Comparison of ENCODE assay signal across 10 mouse cellular contexts in genomic region chr9:107923956-107924355, GRCm38 (mm10). TPM values are rescaled to one million over a fixed set of nuclear protein-coding genes. Genes with fewer than 3 reads are reported as not detected.
A peak's percentile ranks its signal among the peaks of the same experiment; 100 is the strongest.
DNase-seq lines count a peak whose midpoint lies in the region; ATAC-seq and TF ChIP-seq lines count a peak whose summit lies in the region.
"Had no signal": no experiment of that assay in that cellular context is flagged by ENCODE, and none has a peak within 500 bp of the region (broad histone marks: within the 10 kb centered on the region; RNA-seq: fewer than 3 reads in every experiment).

No protein-coding gene starts in this region.

- TF ChIP-seq EP300 in lung, postnatal 0 days (IDR thresholded peaks at IDR 0.05), result no peak
- TF ChIP-seq EP300 in stomach, postnatal 0 days (optimal IDR thresholded peaks at IDR 0.05), result no peak

- no peak overlapping the region for H3K9ac ChIP-seq in heart, embryonic 12.5 days
- no peak overlapping the region for H3K9ac ChIP-seq in lung, postnatal 0 days (replicated peaks; ENCODE audit: low read depth)
- 0 out of 2 replicates have a peak overlapping the region, but pooled peaks have one; percentile 18 for H3K9ac ChIP-seq in stomach, postnatal 0 days (ENCODE audit: low read length)
- H3K9ac ChIP-seq: neural tube, embryonic 12.5 days had no signal

- no peaks in the 10 kb centered on the region for H3K36me3 ChIP-seq in heart, embryonic 12.5 days
- no peaks in the 10 kb centered on the region for H3K36me3 ChIP-seq in lung, postnatal 0 days (ENCODE audit: insufficient read depth, low read length)
- peaks cover 8% of the 10 kb centered on the region; the same call in 1 of the 2 replicates for H3K36me3 ChIP-seq in stomach, postnatal 0 days (ENCODE audit: control insufficient read depth, insufficient read depth, low read length)
- H3K36me3 ChIP-seq: neural tube, embryonic 12.5 days had no signal

- H3K4me1 ChIP-seq in heart, embryonic 12.5 days (replicated peaks), result peaks cover 49% of the 10 kb centered on the region
- no peaks in the 10 kb centered on the region; the same call in 1 of the 2 replicates for H3K4me1 ChIP-seq in lung, postnatal 0 days (ENCODE audit: insufficient read depth, low read depth, low read length)
- H3K4me1 ChIP-seq in stomach, postnatal 0 days (replicated peaks; ENCODE audit: control insufficient read depth, insufficient read depth), result no peaks in the 10 kb centered on the region

- H3K27ac ChIP-seq in heart, embryonic 12.5 days (ENCODE audit: poor library complexity, severe bottlenecking), result no peak overlapping the region
- H3K27ac ChIP-seq in lung, postnatal 0 days (ENCODE audit: low read length), result no peak overlapping the region
- H3K27ac ChIP-seq in stomach, postnatal 0 days (replicated peaks), result no peak overlapping the region
- H3K27ac ChIP-seq: kidney, postnatal 0 days; neural tube, embryonic 12.5 days had no signal

- no peaks in the 10 kb centered on the region for H3K9me3 ChIP-seq in heart, embryonic 12.5 days (replicated peaks)
- H3K9me3 ChIP-seq in lung, postnatal 0 days (ENCODE audit: low read length), result no peaks in the 10 kb centered on the region
- H3K9me3 ChIP-seq in stomach, postnatal 0 days (ENCODE audit: control insufficient read depth, low read length), result no peaks in the 10 kb centered on the region
- H3K9me3 ChIP-seq: neural tube, embryonic 12.5 days had no signal

- H3K4me2 ChIP-seq in heart, embryonic 12.5 days, result 0 out of 2 replicates have a peak overlapping the region, but pooled peaks have one; percentile 17
- no peak overlapping the region for H3K4me2 ChIP-seq in lung, postnatal 0 days (replicated peaks; ENCODE audit: low read depth, low read length)
- H3K4me2 ChIP-seq in stomach, postnatal 0 days (replicated peaks; ENCODE audit: low read depth), result no peak overlapping the region
- H3K4me2 ChIP-seq: neural tube, embryonic 12.5 days had no signal

- 25% methylated on average over 6 of the region's 6 CpGs for WGBS in heart, embryonic 12.5 days
- 22% methylated on average over 6 of the region's 6 CpGs for WGBS in lung, postnatal 0 days
- 30% methylated on average over 6 of the region's 6 CpGs for WGBS in stomach, postnatal 0 days

- H3K27me3 ChIP-seq in heart, embryonic 12.5 days (replicated peaks), result no peaks in the 10 kb centered on the region
- H3K27me3 ChIP-seq in lung, postnatal 0 days (replicated peaks; ENCODE audit: insufficient read depth, low read length), result no peaks in the 10 kb centered on the region
- no peaks in the 10 kb centered on the region for H3K27me3 ChIP-seq in stomach, postnatal 0 days (ENCODE audit: control insufficient read depth, insufficient read depth, low read length)
- H3K27me3 ChIP-seq: neural tube, embryonic 12.5 days had no signal

- no peak overlapping the region for H3K4me3 ChIP-seq in heart, embryonic 12.5 days
- H3K4me3 ChIP-seq in lung, postnatal 0 days (ENCODE audit: low read depth, low read length), result no peak overlapping the region
- H3K4me3 ChIP-seq in stomach, postnatal 0 days (ENCODE audit: low read depth, low read length), result no peak overlapping the region
- H3K4me3 ChIP-seq: neural tube, embryonic 12.5 days had no signal

- peak; percentile 24 for DNase-seq in ovary, postnatal 36 days (ENCODE audit: low spot score)
- DNase-seq in ovary, postnatal 14 days (ENCODE audit: low spot score), result no peak
- peak; percentile 39 for DNase-seq in lung, postnatal 0 days (ENCODE audit: low spot score)
- no peak for DNase-seq in stomach, postnatal 0 days (ENCODE audit: low spot score)
- no peak for DNase-seq in layer of hippocampus, postnatal 25 days (ENCODE audit: extremely low spot score in 1 of 2, low spot score in 1 of 2)
- no peak for DNase-seq in cerebellum, postnatal 36 days

- TF ChIP-seq CTCF in lung, postnatal 0 days (IDR thresholded peaks at IDR 0.05), result no peak
- TF ChIP-seq CTCF in stomach, postnatal 0 days (IDR thresholded peaks at IDR 0.05; ENCODE audit: low read depth), result no peak; the same call in 1 of the 2 replicates

- ATAC-seq in heart, embryonic 12.5 days (ENCODE audit: insufficient number of reproducible peaks, low FRiP score), result no peak
- ATAC-seq in lung, postnatal 0 days, result peak; percentile 41; the same call in 1 of the 2 replicates
- no peak for ATAC-seq in stomach, postnatal 0 days (ENCODE audit: low FRiP score, low TSS enrichment)
- ATAC-seq in cerebellum, adult (ENCODE audit: insufficient number of reproducible peaks, low FRiP score, low TSS enrichment), result no peak

RNA-seq across cellular contexts. Expression of gene Actl11, which starts 4.3 kb away (rescaled TPM):
- polyA plus RNA-seq in heart, embryonic 12.5 days (2016; fragmentation: Nextera tagmentation; extraction: Ambion mirVana), result not detected in 2 replicates
- not detected in 2 replicates for polyA plus RNA-seq in lung, postnatal 0 days (2015; fragmentation: Nextera tagmentation; extraction: Ambion mirVana)
- not detected in 2 replicates for polyA plus RNA-seq in stomach, postnatal 0 days (2015; fragmentation: Nextera tagmentation; extraction: Ambion mirVana)
- total RNA-seq in layer of hippocampus, postnatal 25 days (2021), result not detected
- polyA plus RNA-seq: kidney, postnatal 0 days; neural tube, embryonic 12.5 days had no signal

RNA-seq across cellular contexts. Expression of gene Camkv, which starts 11.5 kb away (rescaled TPM):
- polyA plus RNA-seq in heart, embryonic 12.5 days (2016; fragmentation: Nextera tagmentation; extraction: Ambion mirVana), result 0.39 and 0.56 TPM in 2 replicates
- 0.12 and 0.35 TPM in 2 replicates for polyA plus RNA-seq in lung, postnatal 0 days (2015; fragmentation: Nextera tagmentation; extraction: Ambion mirVana)
- polyA plus RNA-seq in stomach, postnatal 0 days (2015; fragmentation: Nextera tagmentation; extraction: Ambion mirVana), result 0.62 and 0.94 TPM in 2 replicates
- 100 to 1,000 TPM; 509 to 559 TPM for total RNA-seq in layer of hippocampus, postnatal 25 days (2021)

RNA-seq across cellular contexts. Expression of gene Mst1r, which starts 17.3 kb away (rescaled TPM):
- 4.5 and 5.2 TPM in 2 replicates for polyA plus RNA-seq in heart, embryonic 12.5 days (2016; fragmentation: Nextera tagmentation; extraction: Ambion mirVana)
- polyA plus RNA-seq in lung, postnatal 0 days (2015; fragmentation: Nextera tagmentation; extraction: Ambion mirVana), result 3.1 and 3.5 TPM in 2 replicates
- 10.4 and 10.6 TPM in 2 replicates for polyA plus RNA-seq in stomach, postnatal 0 days (2015; fragmentation: Nextera tagmentation; extraction: Ambion mirVana)
- 1 to 10 TPM; 1.6 to 2.6 TPM for total RNA-seq in layer of hippocampus, postnatal 25 days (2021)

RNA-seq across cellular contexts. Expression of gene Traip, which starts 26.0 kb away (rescaled TPM):
- 12.4 and 13.1 TPM in 2 replicates for polyA plus RNA-seq in heart, embryonic 12.5 days (2016; fragmentation: Nextera tagmentation; extraction: Ambion mirVana)
- 2.2 and 2.6 TPM in 2 replicates for polyA plus RNA-seq in lung, postnatal 0 days (2015; fragmentation: Nextera tagmentation; extraction: Ambion mirVana)
- 4.8 and 5.7 TPM in 2 replicates for polyA plus RNA-seq in stomach, postnatal 0 days (2015; fragmentation: Nextera tagmentation; extraction: Ambion mirVana)
- total RNA-seq in layer of hippocampus, postnatal 25 days (2021), result 10 to 100 TPM; 17.2 to 19.1 TPM

RNA-seq across cellular contexts. Expression of gene Mon1a, which starts 36.0 kb away (rescaled TPM):
- polyA plus RNA-seq in heart, embryonic 12.5 days (2016; fragmentation: Nextera tagmentation; extraction: Ambion mirVana), result 9.3 and 9.9 TPM in 2 replicates
- 12.3 and 12.8 TPM in 2 replicates for polyA plus RNA-seq in lung, postnatal 0 days (2015; fragmentation: Nextera tagmentation; extraction: Ambion mirVana)
- polyA plus RNA-seq in stomach, postnatal 0 days (2015; fragmentation: Nextera tagmentation; extraction: Ambion mirVana), result 22.9 and 23.6 TPM in 2 replicates
- 10 to 100 TPM; 24.4 to 25.1 TPM for total RNA-seq in layer of hippocampus, postnatal 25 days (2021)

Comparison
In these comparisons a context has a peak if more than half of its experiments do, and no peak if none do; other contexts are left out.
1. DNase-seq: peak in ovary, postnatal 36 days (single experiment) and lung, postnatal 0 days (single experiment); none in ovary, postnatal 14 days (single experiment), stomach, postnatal 0 days (single experiment), layer of hippocampus, postnatal 25 days (0 of 2) and cerebellum, postnatal 36 days (0 of 2).